Mouse (Mus musculus): ENCODE measurements around the gene Hat1. TPM values are rescaled to one million over a fixed set of nuclear protein-coding genes. Genes with fewer than 3 reads are reported as not detected.

Hat1 gene
- polyA plus RNA-seq, 1 experiment from 2014 or later, result 176 TPM

GRCm38 (mm10) chr2:71453161-71453916, 64.6 kb downstream of the Hat1 start, which contains the start of gene Metap1d:
Gene Metap1d (plus strand): TSS chr2:71453276.
- Histone ChIP-seq H3K27me3 (peaks cover 14% of the 10 kb centered on the region; the same call in 1 of the 2 replicates), H3K36me3 (replicated peaks) (no peaks in the 10 kb centered on the region), H3K9me3 (no peaks in the 10 kb centered on the region), H3K4me1 (peaks cover 14% of the 10 kb centered on the region), H3K4me2 (peak within 1 kb of the TSS; percentile 68), H3K4me3 (replicated peaks) (peak within 1 kb of the TSS; percentile 74), H3K9ac (peak within 1 kb of the TSS; percentile 59; the same call in 1 of the 2 replicates), H3K27ac (peak within 1 kb of the TSS; percentile 79)
- peak; percentile 96 for ATAC-seq (ENCODE audit: low FRiP score)
- WGBS, result under 1% methylated on average over 61 of the region's 61 CpGs

GRCm38 (mm10) chr2:71453917-71454260, 65.1 kb downstream of the Hat1 start:
- Histone ChIP-seq H3K9ac (no peak overlapping the region), H3K27me3 (peaks cover 11% of the 10 kb centered on the region; the same call in 1 of the 2 replicates), H3K4me3 (replicated peaks) (peak overlapping the region; percentile 74), H3K4me1 (peaks cover 17% of the 10 kb centered on the region), H3K27ac (no peak overlapping the region), H3K4me2 (peak overlapping the region; percentile 68), H3K36me3 (replicated peaks) (no peaks in the 10 kb centered on the region), H3K9me3 (no peaks in the 10 kb centered on the region)
- 42% methylated on average over 4 of the region's 4 CpGs for WGBS
- ATAC-seq (ENCODE audit: low FRiP score), result no peak

GRCm38 (mm10) chr2:71458624-71459023, 69.9 kb downstream of the Hat1 start:
- no peaks in the 10 kb centered on the region for H3K9me3 ChIP-seq
- no peak overlapping the region for H3K9ac ChIP-seq
- peaks cover 12% of the 10 kb centered on the region for H3K4me1 ChIP-seq
- no peaks in the 10 kb centered on the region for H3K36me3 ChIP-seq (replicated peaks)
- H3K4me2 ChIP-seq, result no peak overlapping the region
- no peaks in the 10 kb centered on the region for H3K27me3 ChIP-seq
- no peak overlapping the region for H3K4me3 ChIP-seq (replicated peaks)
- 54% methylated on average over 13 of the region's 13 CpGs for WGBS
- no peak for ATAC-seq (ENCODE audit: low FRiP score)
- H3K27ac ChIP-seq, result no peak overlapping the region

GRCm38 (mm10) chr2:71459659-71460058, 70.9 kb downstream of the Hat1 start:
- Histone ChIP-seq H3K27ac (no peak overlapping the region), H3K4me3 (replicated peaks) (no peak overlapping the region), H3K4me1 (peaks cover 7% of the 10 kb centered on the region), H3K36me3 (replicated peaks) (no peaks in the 10 kb centered on the region), H3K27me3 (no peaks in the 10 kb centered on the region), H3K9me3 (no peaks in the 10 kb centered on the region), H3K9ac (no peak overlapping the region), H3K4me2 (no peak overlapping the region)
- 90% methylated on average over 1 of the region's 1 CpGs for WGBS
- no peak for ATAC-seq (ENCODE audit: low FRiP score)

- no peak overlapping the region for H3K27ac ChIP-seq
- no peak overlapping the region for H3K9ac ChIP-seq
- H3K36me3 ChIP-seq (replicated peaks), result no peaks in the 10 kb centered on the region
- H3K9me3 ChIP-seq, result no peaks in the 10 kb centered on the region
- H3K27me3 ChIP-seq, result no peaks in the 10 kb centered on the region
- peaks cover 10% of the 10 kb centered on the region for H3K4me1 ChIP-seq
- no peak overlapping the region for H3K4me3 ChIP-seq (replicated peaks)
- ATAC-seq (ENCODE audit: low FRiP score), result no peak
- H3K4me2 ChIP-seq, result no peak overlapping the region
- 70% methylated on average over 6 of the region's 6 CpGs for WGBS
These were observed 72.4 kb downstream of the Hat1 start for GRCm38 (mm10) chr2:71461139-71461538.

- 63% methylated on average over 7 of the region's 7 CpGs for WGBS
- Histone ChIP-seq H3K9ac (no peak overlapping the region), H3K9me3 (no peaks in the 10 kb centered on the region), H3K4me3 (replicated peaks) (no peak overlapping the region), H3K4me2 (no peak overlapping the region), H3K27ac (no peak overlapping the region), H3K4me1 (peaks cover 12% of the 10 kb centered on the region), H3K36me3 (replicated peaks) (no peaks in the 10 kb centered on the region), H3K27me3 (no peaks in the 10 kb centered on the region)
- ATAC-seq (ENCODE audit: low FRiP score), result no peak
These were observed 72.8 kb downstream of the Hat1 start for GRCm38 (mm10) chr2:71461589-71461988.

- H3K27me3 ChIP-seq, result no peaks in the 10 kb centered on the region
- no peak for ATAC-seq (ENCODE audit: low FRiP score)
- H3K4me3 ChIP-seq (replicated peaks), result no peak overlapping the region
- no peak overlapping the region for H3K4me2 ChIP-seq
- no peaks in the 10 kb centered on the region for H3K36me3 ChIP-seq (replicated peaks)
- H3K4me1 ChIP-seq, result peaks cover 12% of the 10 kb centered on the region
- H3K9me3 ChIP-seq, result no peaks in the 10 kb centered on the region
- H3K9ac ChIP-seq, result no peak overlapping the region
- no peak overlapping the region for H3K27ac ChIP-seq
- WGBS, result 92% methylated on average over 4 of the region's 4 CpGs
These were observed 73.3 kb downstream of the Hat1 start for GRCm38 (mm10) chr2:71462066-71462465.

GRCm38 (mm10) chr2:71462553-71462952, 73.8 kb downstream of the Hat1 start:
- Histone ChIP-seq H3K9me3 (no peaks in the 10 kb centered on the region), H3K9ac (no peak overlapping the region), H3K4me2 (no peak overlapping the region), H3K36me3 (replicated peaks) (no peaks in the 10 kb centered on the region), H3K27ac (no peak overlapping the region), H3K4me3 (replicated peaks) (no peak overlapping the region), H3K27me3 (no peaks in the 10 kb centered on the region), H3K4me1 (peaks cover 11% of the 10 kb centered on the region)
- ATAC-seq (ENCODE audit: low FRiP score), result no peak
- 75% methylated on average over 3 of the region's 3 CpGs for WGBS

GRCm38 (mm10) chr2:71466103-71466502, 77.3 kb downstream of the Hat1 start:
- ATAC-seq (ENCODE audit: low FRiP score), result no peak
- H3K4me3 ChIP-seq (replicated peaks), result no peak overlapping the region
- WGBS, result 10% methylated on average over 6 of the region's 6 CpGs
- H3K27me3 ChIP-seq, result no peaks in the 10 kb centered on the region
- no peak overlapping the region for H3K4me2 ChIP-seq
- no peak overlapping the region for H3K27ac ChIP-seq
- H3K9me3 ChIP-seq, result no peaks in the 10 kb centered on the region
- no peaks in the 10 kb centered on the region for H3K36me3 ChIP-seq (replicated peaks)
- peaks cover 6% of the 10 kb centered on the region for H3K4me1 ChIP-seq
- no peak overlapping the region for H3K9ac ChIP-seq

GRCm38 (mm10) chr2:71466861-71467450, 78.2 kb downstream of the Hat1 start:
- 67% methylated on average over 11 of the region's 11 CpGs for WGBS

GRCm38 (mm10) chr2:71471094-71471493, 82.3 kb downstream of the Hat1 start:
- Histone ChIP-seq H3K4me1 (peaks cover 6% of the 10 kb centered on the region), H3K27ac (no peak overlapping the region), H3K9me3 (no peaks in the 10 kb centered on the region), H3K4me3 (replicated peaks) (no peak overlapping the region), H3K4me2 (no peak overlapping the region), H3K36me3 (replicated peaks) (no peaks in the 10 kb centered on the region), H3K9ac (no peak overlapping the region), H3K27me3 (no peaks in the 10 kb centered on the region)
- ATAC-seq (ENCODE audit: low FRiP score), result no peak
- 90% methylated on average over 6 of the region's 6 CpGs for WGBS

More at GRCm38 (mm10) chr2:71466861-71467450, 78.2 kb downstream of the Hat1 start:
- Histone ChIP-seq H3K36me3 (replicated peaks) (no peaks in the 10 kb centered on the region), H3K4me3 (replicated peaks) (no peak overlapping the region), H3K4me2 (no peak overlapping the region), H3K9ac (no peak overlapping the region), H3K27ac (no peak overlapping the region), H3K9me3 (no peaks in the 10 kb centered on the region), H3K4me1 (peaks cover 6% of the 10 kb centered on the region), H3K27me3 (no peaks in the 10 kb centered on the region)
- ATAC-seq (ENCODE audit: low FRiP score), result no peak

- Histone ChIP-seq H3K4me3 (replicated peaks) (no peak overlapping the region), H3K36me3 (replicated peaks) (no peaks in the 10 kb centered on the region), H3K9me3 (peaks cover 5% of the 10 kb centered on the region; the same call in 1 of the 2 replicates), H3K27me3 (no peaks in the 10 kb centered on the region), H3K4me1 (peaks cover 4% of the 10 kb centered on the region; the same call in 1 of the 2 replicates), H3K27ac (no peak overlapping the region), H3K9ac (no peak overlapping the region), H3K4me2 (no peak overlapping the region)
- ATAC-seq (ENCODE audit: low FRiP score), result no peak
- 72% methylated on average over 7 of the region's 7 CpGs for WGBS
These were observed 85.1 kb downstream of the Hat1 start for GRCm38 (mm10) chr2:71473830-71474229.
